11 mouse cellular contexts compared by ENCODE assay signal in genomic region chr4:12799564-12799963, GRCm38 (mm10).
A peak's percentile ranks its signal among the peaks of the same experiment; 100 is the strongest.
DNase-seq lines count a peak whose midpoint lies in the region; ATAC-seq and TF ChIP-seq lines count a peak whose summit lies in the region.
"Had no signal": no experiment of that assay in that cellular context is flagged by ENCODE, and none has a peak within 500 bp of the region (broad histone marks: within the 10 kb centered on the region; RNA-seq: fewer than 3 reads in every experiment).

No protein-coding gene starts in this region.

- 63% methylated on average over 5 of the region's 5 CpGs for WGBS in lung, embryonic 14.5 days
- 60% methylated on average over 5 of the region's 5 CpGs for WGBS in kidney, embryonic 16.5 days
- WGBS in midbrain, embryonic 16.5 days = 78% methylated on average over 5 of the region's 5 CpGs

- H3K36me3 ChIP-seq in lung, embryonic 14.5 days (ENCODE audit: insufficient read depth) = no peaks in the 10 kb centered on the region
- H3K36me3 ChIP-seq in kidney, embryonic 16.5 days (ENCODE audit: insufficient read depth, low read length) = no peaks in the 10 kb centered on the region
- no peaks in the 10 kb centered on the region for H3K36me3 ChIP-seq in midbrain, embryonic 16.5 days (ENCODE audit: control insufficient read depth, insufficient read depth, low read length)

- no peak overlapping the region for H3K4me3 ChIP-seq in lung, embryonic 14.5 days (ENCODE audit: low read depth, low read length)
- no peak overlapping the region for H3K4me3 ChIP-seq in kidney, embryonic 16.5 days (ENCODE audit: low read length)
- no peak overlapping the region for H3K4me3 ChIP-seq in midbrain, embryonic 16.5 days (ENCODE audit: low read depth, low read length)

- H3K27me3 ChIP-seq in lung, embryonic 14.5 days (ENCODE audit: insufficient read depth, low read length) = no peaks in the 10 kb centered on the region
- no peaks in the 10 kb centered on the region for H3K27me3 ChIP-seq in kidney, embryonic 16.5 days (ENCODE audit: insufficient read depth, low read length)
- no peaks in the 10 kb centered on the region for H3K27me3 ChIP-seq in midbrain, embryonic 16.5 days (ENCODE audit: control insufficient read depth, insufficient read depth, low read depth, low read length)

- H3K27ac ChIP-seq in lung, embryonic 14.5 days (ENCODE audit: low read depth) = no peak overlapping the region
- no peak overlapping the region for H3K27ac ChIP-seq in kidney, embryonic 16.5 days (ENCODE audit: low read length)
- H3K27ac ChIP-seq in midbrain, embryonic 16.5 days (ENCODE audit: low read length) = no peak overlapping the region

- H3K4me1 ChIP-seq in lung, embryonic 14.5 days (ENCODE audit: insufficient read depth) = no peaks in the 10 kb centered on the region
- no peaks in the 10 kb centered on the region for H3K4me1 ChIP-seq in kidney, embryonic 16.5 days (ENCODE audit: insufficient read depth, low read length)
- no peaks in the 10 kb centered on the region for H3K4me1 ChIP-seq in midbrain, embryonic 16.5 days (ENCODE audit: control insufficient read depth, insufficient read depth, low read length)

- H3K9ac ChIP-seq in lung, embryonic 14.5 days = no peak overlapping the region
- no peak overlapping the region for H3K9ac ChIP-seq in kidney, embryonic 16.5 days (replicated peaks; ENCODE audit: low read length)
- H3K9ac ChIP-seq in midbrain, embryonic 16.5 days (ENCODE audit: low read depth, low read length) = no peak overlapping the region
- H3K9ac ChIP-seq: liver, postnatal 0 days had no signal

- no peak for TF ChIP-seq CTCF in lung, embryonic 14.5 days (IDR thresholded peaks at IDR 0.05; ENCODE audit: low read depth)

- no peak overlapping the region for H3K4me2 ChIP-seq in lung, embryonic 14.5 days
- no peak overlapping the region for H3K4me2 ChIP-seq in kidney, embryonic 16.5 days (replicated peaks; ENCODE audit: low read depth, low read length)
- no peak overlapping the region for H3K4me2 ChIP-seq in midbrain, embryonic 16.5 days (ENCODE audit: low read length)

- no peak for ATAC-seq in lung, embryonic 14.5 days (ENCODE audit: insufficient read depth)
- no peak for ATAC-seq in kidney, embryonic 16.5 days (ENCODE audit: low FRiP score, low TSS enrichment)
- ATAC-seq in midbrain, embryonic 16.5 days = no peak
- ATAC-seq: liver, postnatal 0 days had no signal

- peak; percentile 8 for DNase-seq in lung, embryonic 14.5 days
- DNase-seq in lung, postnatal 14 days = no peak
- peak; percentile 25 to 47 for DNase-seq in frontal cortex, postnatal 14 days (ENCODE audit: low spot score in 2 of 2)
- peak; percentile 23 to 65 for DNase-seq in left cerebral cortex, adult 8-10 months (ENCODE audit: low spot score in 2 of 2)
- DNase-seq in gastrocnemius, postnatal 10 days = no peak
- DNase-seq in embryo, embryonic 9.5 days (ENCODE audit: extremely low spot score) = no peak
- DNase-seq: heart, adult 11 months; liver, postnatal 0 days; thymus, postnatal 4 days had no signal

- H3K9me3 ChIP-seq in lung, embryonic 14.5 days (ENCODE audit: low read depth, low read length) = no peaks in the 10 kb centered on the region
- H3K9me3 ChIP-seq in kidney, embryonic 16.5 days (ENCODE audit: low read length) = no peaks in the 10 kb centered on the region
- H3K9me3 ChIP-seq in midbrain, embryonic 16.5 days (replicated peaks; ENCODE audit: control insufficient read depth, low read length, poor library complexity, severe bottlenecking) = no peaks in the 10 kb centered on the region

Comparison
In these comparisons a context has a peak if more than half of its experiments do, and no peak if none do; other contexts are left out.
1. DNase-seq: peak in lung, embryonic 14.5 days (single experiment), frontal cortex, postnatal 14 days (2 of 2) and left cerebral cortex, adult 8-10 months (2 of 2); none in lung, postnatal 14 days (single experiment), gastrocnemius, postnatal 10 days (single experiment) and embryo, embryonic 9.5 days (single experiment).